Mouse (Mus musculus) forebrain, embryonic 16.5 days (tissue): ENCODE measurements around the gene Rnls. TPM values are rescaled to one million over a fixed set of nuclear protein-coding genes. Genes with fewer than 3 reads are reported as not detected.

Experiments
- ATAC-seq: fragments of 200-750 bp; cut with Nextera tagmentation; 2 replicates; pipeline ENCODE4 v1.8.0; 2017; ENCODE audit warnings: mild to moderate bottlenecking, moderate library complexity
- H3K27ac ChIP-seq: fragments of 300-500 bp; sonication (generic); 2 replicates; pipeline ENCODE4 v1.5.1; 2014; ENCODE audit warnings: low read length, control low read depth
- H3K27me3 ChIP-seq: fragments of 300-500 bp; sonication (generic); replicated peaks from 2 replicates; pipeline ENCODE4 v1.6.1; 2014; ENCODE audit warnings: low read length; ENCODE audit not compliant: control insufficient read depth, insufficient read depth
- H3K36me3 ChIP-seq: fragments of 300-500 bp; sonication (generic); 2 replicates; pipeline ENCODE4 v1.6.1; 2014; ENCODE audit not compliant: control insufficient read depth, insufficient read depth
- H3K4me1 ChIP-seq: fragments of 300-500 bp; sonication (generic); replicated peaks from 2 replicates; pipeline ENCODE4 v1.6.1; 2014; ENCODE audit warnings: low read length; ENCODE audit not compliant: control insufficient read depth, insufficient read depth
- H3K4me2 ChIP-seq: fragments of 300-500 bp; sonication (generic); 2 replicates; pipeline ENCODE4 v1.6.1; 2014; ENCODE audit warnings: mild to moderate bottlenecking, low read length, control low read depth
- H3K4me3 ChIP-seq: fragments of 300-500 bp; sonication (generic); replicated peaks from 2 replicates; pipeline ENCODE4 v1.5.1; 2014; ENCODE audit warnings: mild to moderate bottlenecking, low read length, control low read depth
- H3K9ac ChIP-seq: fragments of 300-500 bp; sonication (generic); replicated peaks from 2 replicates; pipeline ENCODE4 v1.6.1; 2014; ENCODE audit warnings: low read depth, low read length, control low read depth
- H3K9me3 ChIP-seq: fragments of 300-500 bp; sonication (generic); 2 replicates; pipeline ENCODE4 v1.6.1; 2016; ENCODE audit warnings: low read length; ENCODE audit not compliant: control insufficient read depth
- WGBS: fragments of 180-500 bp; shearing (Covaris S2); extraction: QIAGEN DNeasy Blood & Tissue Kit; methylation state at CpG from one replicate; pipeline ENCODE4 v1.1.7; 2014; 5-methylcytosine and 5-hydroxymethylcytosine counted together
- polyA plus RNA-seq: library from polyadenylated mRNA; unstranded; fragments of >200 nt; fragmentation: Nextera tagmentation; extraction: Ambion mirVana; gene quantifications from 2 replicates; pipeline ENCODE4 v1.2.1, GENCODE M21; 2015

The Rnls gene
- polyA plus RNA-seq, 1 experiment from 2014 or later = 9.1 TPM

DNA sequence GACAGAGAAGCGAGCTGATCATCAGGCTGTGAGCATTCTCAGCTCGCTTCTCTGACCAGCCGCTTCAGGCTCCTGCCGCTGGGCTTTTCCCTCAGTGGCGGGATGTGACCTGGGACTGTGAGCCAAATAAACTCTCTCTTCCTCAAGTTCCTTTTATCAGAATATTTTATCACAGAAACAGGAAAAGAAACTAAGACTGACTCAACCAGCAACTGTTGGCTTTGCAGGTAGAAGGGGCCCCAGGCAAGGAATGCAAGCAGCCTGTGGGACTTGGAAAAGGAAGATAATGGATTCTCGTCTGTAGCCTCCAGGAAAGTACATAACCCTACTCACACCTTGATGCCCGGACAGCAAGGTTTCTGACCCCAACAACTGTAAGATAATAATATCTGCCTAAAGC lies 283.0 kb downstream of the Rnls start:
- Histone ChIP-seq H3K9ac (no peak overlapping the region), H3K4me3 (no peak overlapping the region), H3K27ac (no peak overlapping the region), H3K4me1 (no peaks in the 10 kb centered on the region), H3K36me3 (no peaks in the 10 kb centered on the region), H3K9me3 (no peaks in the 10 kb centered on the region), H3K4me2 (no peak overlapping the region), H3K27me3 (no peaks in the 10 kb centered on the region)
- WGBS = 88% methylated on average over 7 of the region's 7 CpGs
- ATAC-seq = no peak

DNA sequence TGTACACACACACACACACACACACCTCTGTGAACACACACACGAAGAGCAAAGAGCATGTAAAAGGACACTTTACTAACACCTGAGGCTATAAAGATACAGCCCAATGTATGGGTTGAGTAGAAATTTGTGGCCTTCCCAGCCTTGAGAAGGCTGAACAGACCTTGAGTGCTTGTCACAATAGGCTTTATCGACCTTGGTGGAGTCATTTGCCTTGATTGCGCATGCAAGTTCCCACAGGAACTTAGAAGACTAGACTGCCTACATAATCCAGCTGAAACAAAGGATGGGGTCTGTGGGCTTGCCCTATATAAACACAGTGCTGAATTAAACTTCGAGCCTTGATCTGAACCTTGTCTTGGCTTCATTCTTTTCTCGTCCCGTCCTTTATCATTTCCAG lies 288.2 kb downstream of the Rnls start:
- H3K27ac ChIP-seq = no peak overlapping the region
- no peaks in the 10 kb centered on the region for H3K9me3 ChIP-seq
- ATAC-seq = no peak
- H3K4me3 ChIP-seq = no peak overlapping the region
- H3K27me3 ChIP-seq = no peaks in the 10 kb centered on the region
- 91% methylated on average over 6 of the region's 6 CpGs for WGBS
- no peak overlapping the region for H3K4me2 ChIP-seq
- H3K9ac ChIP-seq = no peak overlapping the region
- no peaks in the 10 kb centered on the region for H3K36me3 ChIP-seq
- peaks cover 3% of the 10 kb centered on the region; the same call in 1 of the 2 replicates for H3K4me1 ChIP-seq

DNA sequence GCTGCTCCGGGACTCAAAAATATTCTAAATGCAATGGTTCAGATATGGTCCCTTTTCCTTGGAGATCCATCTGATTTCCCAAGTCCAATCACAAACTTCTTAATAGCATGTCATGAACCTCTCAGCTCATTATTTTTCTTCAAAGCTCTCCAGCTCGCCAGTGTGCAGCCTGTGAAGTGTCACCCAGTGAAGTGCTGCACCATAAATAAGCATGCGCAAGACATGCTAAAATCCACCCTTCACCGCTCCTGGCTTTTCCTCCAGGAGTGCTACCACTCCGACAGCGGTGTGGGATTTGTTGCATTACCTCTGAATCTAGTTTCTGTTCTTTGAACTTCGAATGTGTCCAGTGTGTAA lies 289.3 kb downstream of the Rnls start:
- Histone ChIP-seq H3K36me3 (no peaks in the 10 kb centered on the region), H3K4me1 (peaks cover 3% of the 10 kb centered on the region; the same call in 1 of the 2 replicates), H3K27me3 (no peaks in the 10 kb centered on the region), H3K4me3 (no peak overlapping the region), H3K9me3 (no peaks in the 10 kb centered on the region), H3K4me2 (no peak overlapping the region), H3K27ac (no peak overlapping the region), H3K9ac (no peak overlapping the region)
- no peak for ATAC-seq
- WGBS = 82% methylated on average over 7 of the region's 7 CpGs

DNA sequence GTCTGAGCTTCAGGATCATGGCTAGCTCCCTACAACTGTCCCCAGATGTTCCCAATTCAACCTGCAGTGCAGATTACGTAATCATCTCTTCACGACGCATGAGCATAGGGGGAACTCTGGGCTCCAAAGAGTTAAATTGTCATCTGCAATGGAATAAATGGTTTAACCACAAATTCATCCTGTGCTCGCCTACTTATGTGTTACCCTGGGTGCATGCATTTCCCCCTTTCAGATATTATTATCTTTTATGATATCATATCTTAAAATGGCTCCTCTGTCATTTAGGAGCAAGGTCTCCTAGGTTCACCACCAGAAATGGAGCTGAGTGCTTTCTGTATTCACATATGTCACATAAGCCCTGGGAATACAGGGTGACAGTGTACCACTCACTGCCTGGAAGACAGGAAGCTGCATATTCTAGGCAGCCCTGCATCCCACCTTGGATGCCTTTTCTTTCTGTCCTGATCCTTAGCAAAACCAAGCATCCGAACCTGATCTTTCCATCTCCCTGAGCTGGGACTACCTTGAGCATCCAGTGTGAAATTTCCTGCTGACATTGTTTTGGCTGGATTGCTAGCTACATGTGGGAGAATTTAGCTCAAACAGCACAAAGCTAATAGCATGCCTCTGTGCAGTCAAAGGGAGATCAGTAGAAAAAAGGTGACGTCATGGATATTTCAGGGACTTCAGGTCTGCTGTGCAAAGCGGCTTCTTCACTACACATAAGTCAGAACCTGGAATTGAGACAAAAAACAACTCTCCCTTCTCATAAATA lies 289.9 kb downstream of the Rnls start:
- peaks cover 3% of the 10 kb centered on the region; the same call in 1 of the 2 replicates for H3K4me1 ChIP-seq
- H3K27ac ChIP-seq = no peak overlapping the region
- no peak overlapping the region for H3K4me3 ChIP-seq
- H3K27me3 ChIP-seq = no peaks in the 10 kb centered on the region
- 71% methylated on average over 7 of the region's 7 CpGs for WGBS
- H3K9me3 ChIP-seq = no peaks in the 10 kb centered on the region
- H3K9ac ChIP-seq = no peak overlapping the region
- ATAC-seq = no peak
- H3K36me3 ChIP-seq = no peaks in the 10 kb centered on the region
- H3K4me2 ChIP-seq = no peak overlapping the region

DNA sequence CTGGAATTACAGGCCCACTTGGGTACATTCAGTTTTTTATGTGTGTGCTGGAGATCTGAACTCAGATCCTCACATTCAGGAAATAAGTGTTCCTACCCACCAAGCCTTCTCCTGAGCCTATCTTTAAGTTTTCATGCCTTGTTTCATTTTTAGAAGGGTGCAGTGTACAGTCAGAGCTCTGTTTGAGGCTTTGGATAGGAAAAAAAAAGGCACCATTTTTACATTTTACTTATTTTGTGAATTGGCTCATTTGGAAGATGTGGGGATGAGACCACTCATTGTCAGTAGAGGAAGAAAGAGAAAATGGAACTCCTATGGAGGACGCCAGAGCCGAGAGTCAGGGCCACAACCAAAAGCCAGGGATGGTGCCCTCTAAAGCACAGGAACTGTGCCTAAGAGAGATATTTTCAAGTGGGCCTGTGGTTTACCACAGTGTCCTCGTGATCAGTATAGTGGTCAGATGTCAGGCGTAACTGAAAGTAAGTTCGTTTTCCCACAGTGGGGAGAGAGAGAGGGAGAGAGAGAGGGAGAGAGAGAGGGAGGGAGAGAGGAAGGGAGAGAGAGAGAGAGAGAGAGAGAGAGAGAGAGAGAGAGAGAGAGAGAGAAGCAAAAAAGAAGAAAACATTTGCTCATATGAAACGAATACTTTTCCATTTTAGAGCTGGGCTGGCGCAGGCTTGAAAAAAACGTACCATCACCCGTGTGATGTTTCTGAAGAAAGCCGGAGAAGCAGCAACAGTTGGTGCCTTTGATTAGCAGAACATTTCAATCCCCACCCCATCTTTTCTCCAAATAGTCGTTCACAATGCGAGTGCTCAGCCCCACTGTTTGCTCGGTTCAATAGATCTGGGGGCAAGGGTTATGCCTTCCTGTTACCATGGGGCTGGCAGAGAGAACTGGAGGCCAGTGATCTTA lies 290.7 kb downstream of the Rnls start:
- no peaks in the 10 kb centered on the region for H3K9me3 ChIP-seq
- no peaks in the 10 kb centered on the region for H3K36me3 ChIP-seq
- H3K27ac ChIP-seq = no peak overlapping the region
- no peak overlapping the region for H3K4me2 ChIP-seq
- 47% methylated on average over 13 of the region's 13 CpGs for WGBS
- no peak for ATAC-seq
- H3K4me1 ChIP-seq = peaks cover 3% of the 10 kb centered on the region; the same call in 1 of the 2 replicates
- no peak overlapping the region for H3K9ac ChIP-seq
- H3K4me3 ChIP-seq = no peak overlapping the region
- H3K27me3 ChIP-seq = no peaks in the 10 kb centered on the region

DNA sequence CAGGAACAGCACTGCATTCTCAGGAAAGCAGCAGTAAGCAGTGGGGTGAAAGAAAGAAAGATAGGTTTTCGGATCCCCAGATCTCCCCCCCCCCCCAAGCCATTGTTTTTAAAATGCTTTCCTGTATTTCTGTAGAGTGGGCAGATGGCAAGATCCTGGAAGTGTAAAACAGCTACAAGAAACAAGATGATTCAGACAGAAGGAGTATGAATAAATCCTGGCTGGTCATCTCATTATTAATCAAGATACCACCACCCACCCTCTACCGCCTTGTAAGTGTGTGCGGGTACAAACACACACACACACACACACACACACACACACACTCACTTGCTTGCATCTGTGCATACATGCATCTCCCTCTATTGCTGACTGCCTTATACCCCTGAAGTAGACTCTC lies 291.5 kb downstream of the Rnls start:
- ATAC-seq = peak; percentile 70
- no peak overlapping the region for H3K4me3 ChIP-seq
- no peaks in the 10 kb centered on the region for H3K9me3 ChIP-seq
- H3K9ac ChIP-seq = no peak overlapping the region
- WGBS = 60% methylated on average over 3 of the region's 3 CpGs
- no peaks in the 10 kb centered on the region for H3K36me3 ChIP-seq
- H3K27ac ChIP-seq = no peak overlapping the region
- no peaks in the 10 kb centered on the region for H3K27me3 ChIP-seq
- H3K4me2 ChIP-seq = no peak overlapping the region
- H3K4me1 ChIP-seq = peaks cover 3% of the 10 kb centered on the region; the same call in 1 of the 2 replicates

DNA sequence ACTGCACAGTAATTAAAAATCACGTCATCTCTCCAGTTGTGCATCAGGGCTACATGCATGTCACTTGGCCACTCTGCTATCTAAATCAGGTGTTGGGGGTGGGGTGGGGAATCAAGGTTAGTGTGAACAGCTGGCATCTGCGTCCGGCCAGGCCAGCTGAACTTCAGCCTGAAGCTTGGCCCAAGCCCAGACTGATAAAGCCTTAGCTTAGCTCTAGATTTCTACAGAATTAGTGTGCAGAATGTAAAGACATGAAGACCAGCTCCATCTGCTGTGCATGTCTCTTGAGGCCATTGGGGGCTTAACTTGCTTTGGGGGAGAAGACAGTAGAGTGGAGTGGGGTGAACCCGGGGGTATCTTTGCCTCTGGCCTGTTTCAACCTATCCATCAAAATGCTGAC lies 292.1 kb downstream of the Rnls start:
- Histone ChIP-seq H3K4me3 (no peak overlapping the region), H3K4me2 (no peak overlapping the region), H3K27me3 (no peaks in the 10 kb centered on the region), H3K9ac (no peak overlapping the region), H3K4me1 (peaks cover 3% of the 10 kb centered on the region; the same call in 1 of the 2 replicates), H3K9me3 (no peaks in the 10 kb centered on the region), H3K36me3 (no peaks in the 10 kb centered on the region), H3K27ac (no peak overlapping the region)
- WGBS = 57% methylated on average over 4 of the region's 4 CpGs
- ATAC-seq = peak; percentile 19

DNA sequence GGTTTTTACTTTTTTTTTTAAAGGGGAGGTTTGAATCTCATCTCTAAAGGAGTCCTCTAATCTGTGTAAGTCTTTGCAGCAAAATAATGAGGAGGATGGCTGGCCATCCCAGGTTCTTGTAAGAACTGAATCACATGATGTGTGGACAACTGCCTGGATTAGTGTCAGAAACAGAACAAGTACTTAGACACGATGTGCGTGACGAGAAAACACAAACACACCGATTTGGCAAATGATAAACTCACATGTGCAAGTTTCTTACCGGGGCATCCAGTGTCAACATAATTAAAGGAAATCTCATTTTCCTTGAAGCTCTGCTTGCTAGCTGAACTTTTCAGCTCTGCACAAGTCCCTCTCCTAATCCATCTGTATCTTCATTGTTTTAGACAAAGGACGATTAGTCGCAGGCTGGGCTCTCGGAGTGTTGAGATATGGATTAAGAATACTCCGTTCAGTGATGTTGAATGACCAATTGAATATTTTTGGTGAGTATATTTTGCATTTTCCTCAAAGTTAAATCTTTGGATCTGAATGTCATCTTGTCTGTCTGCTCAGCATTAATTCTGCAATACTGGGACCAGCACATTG lies 292.8 kb downstream of the Rnls start:
- no peak overlapping the region for H3K27ac ChIP-seq
- H3K27me3 ChIP-seq = no peaks in the 10 kb centered on the region
- H3K36me3 ChIP-seq = no peaks in the 10 kb centered on the region
- 18% methylated on average over 9 of the region's 9 CpGs for WGBS
- no peaks in the 10 kb centered on the region for H3K9me3 ChIP-seq
- ATAC-seq = no peak
- H3K9ac ChIP-seq = no peak overlapping the region
- no peak overlapping the region for H3K4me3 ChIP-seq
- H3K4me2 ChIP-seq = no peak overlapping the region
- H3K4me1 ChIP-seq = peaks cover 3% of the 10 kb centered on the region; the same call in 1 of the 2 replicates

DNA sequence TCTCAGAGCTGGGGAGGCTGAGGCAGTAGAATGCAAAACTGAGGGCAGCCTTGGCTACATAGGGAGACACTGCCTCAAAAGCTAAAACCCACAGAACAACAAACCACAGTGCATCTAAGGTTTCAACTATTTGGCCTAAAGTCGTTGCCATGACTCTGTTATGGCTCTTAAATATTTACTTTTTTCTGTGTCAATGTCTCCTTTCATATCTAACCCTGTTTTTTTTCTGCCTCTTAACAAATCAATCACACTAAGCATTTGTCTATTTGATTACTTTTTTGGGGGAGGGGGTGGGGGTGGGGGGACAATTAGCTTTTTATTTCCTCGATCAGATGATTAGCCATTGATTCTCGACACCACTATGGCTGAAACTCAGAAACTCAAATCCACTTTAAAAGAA lies 294.4 kb downstream of the Rnls start:
- peaks cover 3% of the 10 kb centered on the region; the same call in 1 of the 2 replicates for H3K4me1 ChIP-seq
- no peak overlapping the region for H3K4me3 ChIP-seq
- no peak for ATAC-seq
- no peaks in the 10 kb centered on the region for H3K9me3 ChIP-seq
- 35% methylated on average over 3 of the region's 3 CpGs for WGBS
- H3K9ac ChIP-seq = no peak overlapping the region
- no peak overlapping the region for H3K4me2 ChIP-seq
- H3K27me3 ChIP-seq = no peaks in the 10 kb centered on the region
- no peak overlapping the region for H3K27ac ChIP-seq
- no peaks in the 10 kb centered on the region for H3K36me3 ChIP-seq
